Mouse (Mus musculus): ENCODE measurements around the gene Armc12. TPM values are rescaled to one million over a fixed set of nuclear protein-coding genes. Genes with fewer than 3 reads are reported as not detected.

The Armc12 gene
- polyA plus RNA-seq, 1 experiment from 2014 or later = not detected

GRCm38 (mm10) chr17:28524009-28524695 lies 6.5 kb upstream of the Armc12 start:
- no peak overlapping the region for H3K27ac ChIP-seq
- DNase-seq (ENCODE audit: low spot score) (no peak), ATAC-seq (ENCODE audit: low FRiP score) (no peak)
- H3K9ac ChIP-seq = no peak overlapping the region
- H3K4me2 ChIP-seq (replicated peaks) = peak overlapping the region; percentile 86; the same call in 1 of the 2 replicates
- peaks cover 16% of the 10 kb centered on the region; the same call in 1 of the 2 replicates for H3K27me3 ChIP-seq (ENCODE audit: control insufficient read depth, insufficient read depth, low read length)
- H3K4me3 ChIP-seq (replicated peaks; ENCODE audit: low read length) = peak overlapping the region; percentile 64; the same call in 1 of the 2 replicates
- WGBS = 87% methylated on average over 23 of the region's 23 CpGs
- no peaks in the 10 kb centered on the region for H3K9me3 ChIP-seq (ENCODE audit: control insufficient read depth, low read length)
- no peaks in the 10 kb centered on the region for H3K36me3 ChIP-seq (replicated peaks; ENCODE audit: control insufficient read depth, insufficient read depth)
- peaks cover 8% of the 10 kb centered on the region; the same call in 1 of the 2 replicates for H3K4me1 ChIP-seq (replicated peaks; ENCODE audit: control insufficient read depth, insufficient read depth, low read length)

- no peak for DNase-seq (ENCODE audit: low spot score)
- H3K36me3 ChIP-seq (replicated peaks; ENCODE audit: control insufficient read depth, insufficient read depth) = no peaks in the 10 kb centered on the region
- H3K4me2 ChIP-seq (replicated peaks) = no peak overlapping the region
- no peak overlapping the region for H3K27ac ChIP-seq
- no peak for ATAC-seq (ENCODE audit: low FRiP score)
- peaks cover 15% of the 10 kb centered on the region; the same call in 1 of the 2 replicates for H3K27me3 ChIP-seq (ENCODE audit: control insufficient read depth, insufficient read depth, low read length)
- H3K9me3 ChIP-seq (ENCODE audit: control insufficient read depth, low read length) = no peaks in the 10 kb centered on the region
- H3K4me1 ChIP-seq (replicated peaks; ENCODE audit: control insufficient read depth, insufficient read depth, low read length) = peaks cover 8% of the 10 kb centered on the region; the same call in 1 of the 2 replicates
- WGBS = 73% methylated on average over 4 of the region's 4 CpGs
- no peak overlapping the region for H3K4me3 ChIP-seq (replicated peaks; ENCODE audit: low read length)
- no peak overlapping the region for H3K9ac ChIP-seq
These were observed 5.7 kb upstream of the Armc12 start for GRCm38 (mm10) chr17:28524831-28525430.

- Histone ChIP-seq H3K27ac (no peak overlapping the region), H3K9me3 (ENCODE audit: control insufficient read depth, low read length) (no peaks in the 10 kb centered on the region), H3K4me1 (replicated peaks; ENCODE audit: control insufficient read depth, insufficient read depth, low read length) (no peaks in the 10 kb centered on the region), H3K27me3 (ENCODE audit: control insufficient read depth, insufficient read depth, low read length) (no peaks in the 10 kb centered on the region), H3K36me3 (replicated peaks; ENCODE audit: control insufficient read depth, insufficient read depth) (no peaks in the 10 kb centered on the region), H3K4me2 (replicated peaks) (peak overlapping the region; percentile 22; the same call in 1 of the 2 replicates), H3K9ac (no peak overlapping the region), H3K4me3 (replicated peaks; ENCODE audit: low read length) (no peak overlapping the region)
- WGBS = 51% methylated on average over 12 of the region's 12 CpGs
- ATAC-seq (ENCODE audit: low FRiP score) (no peak), DNase-seq (ENCODE audit: low spot score) (no peak)
These were observed 3.2 kb upstream of the Armc12 start for GRCm38 (mm10) chr17:28527184-28528042.

- H3K27ac ChIP-seq = no peak overlapping the region
- H3K9ac ChIP-seq = no peak overlapping the region
- 0 out of 2 replicates have a peak, but pooled peaks have one; percentile 47 for ATAC-seq (ENCODE audit: low FRiP score)
These were observed 2.6 kb upstream of the Armc12 start for GRCm38 (mm10) chr17:28528043-28528351.

DNA sequence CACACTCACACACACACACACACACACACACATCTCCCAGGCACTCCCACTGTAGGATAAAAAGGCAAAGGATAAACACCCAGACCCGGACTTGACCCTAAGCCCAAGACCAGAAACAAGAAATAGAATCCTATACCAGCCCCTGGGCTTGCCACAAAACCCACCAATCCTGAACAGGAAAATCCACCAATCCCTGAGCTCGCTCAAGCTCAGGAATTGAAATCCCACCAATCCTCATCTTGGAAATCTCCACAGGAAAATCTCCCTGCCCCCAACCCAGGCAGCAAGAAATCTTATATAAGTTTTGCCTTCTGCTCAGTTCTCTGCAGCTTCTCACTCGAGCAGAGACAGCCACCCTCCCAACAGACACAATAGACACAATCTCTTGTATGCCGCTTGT lies 1.5 kb upstream of the Armc12 start:
- no peak for DNase-seq (ENCODE audit: low spot score)
- WGBS = 72% methylated on average over 4 of the region's 4 CpGs
- Histone ChIP-seq H3K36me3 (replicated peaks; ENCODE audit: control insufficient read depth, insufficient read depth) (no peaks in the 10 kb centered on the region), H3K4me2 (replicated peaks) (no peak overlapping the region), H3K4me1 (replicated peaks; ENCODE audit: control insufficient read depth, insufficient read depth, low read length) (no peaks in the 10 kb centered on the region), H3K27ac (no peak overlapping the region), H3K27me3 (ENCODE audit: control insufficient read depth, insufficient read depth, low read length) (no peaks in the 10 kb centered on the region), H3K9me3 (ENCODE audit: control insufficient read depth, low read length) (no peaks in the 10 kb centered on the region), H3K4me3 (replicated peaks; ENCODE audit: low read length) (no peak overlapping the region), H3K9ac (no peak overlapping the region)
- no peak for ATAC-seq (ENCODE audit: low FRiP score)

More at GRCm38 (mm10) chr17:28528043-28528351, 2.6 kb upstream of the Armc12 start:
- no peaks in the 10 kb centered on the region for H3K4me1 ChIP-seq (replicated peaks; ENCODE audit: control insufficient read depth, insufficient read depth, low read length)
- 5% methylated on average over 6 of the region's 6 CpGs for WGBS
- no peaks in the 10 kb centered on the region for H3K27me3 ChIP-seq (ENCODE audit: control insufficient read depth, insufficient read depth, low read length)
- peak; percentile 91 for DNase-seq (ENCODE audit: low spot score)
- H3K36me3 ChIP-seq (replicated peaks; ENCODE audit: control insufficient read depth, insufficient read depth) = no peaks in the 10 kb centered on the region
- H3K9me3 ChIP-seq (ENCODE audit: control insufficient read depth, low read length) = no peaks in the 10 kb centered on the region
- no peak overlapping the region for H3K4me3 ChIP-seq (replicated peaks; ENCODE audit: low read length)
- H3K4me2 ChIP-seq (replicated peaks) = peak overlapping the region; percentile 22; the same call in 1 of the 2 replicates

DNA sequence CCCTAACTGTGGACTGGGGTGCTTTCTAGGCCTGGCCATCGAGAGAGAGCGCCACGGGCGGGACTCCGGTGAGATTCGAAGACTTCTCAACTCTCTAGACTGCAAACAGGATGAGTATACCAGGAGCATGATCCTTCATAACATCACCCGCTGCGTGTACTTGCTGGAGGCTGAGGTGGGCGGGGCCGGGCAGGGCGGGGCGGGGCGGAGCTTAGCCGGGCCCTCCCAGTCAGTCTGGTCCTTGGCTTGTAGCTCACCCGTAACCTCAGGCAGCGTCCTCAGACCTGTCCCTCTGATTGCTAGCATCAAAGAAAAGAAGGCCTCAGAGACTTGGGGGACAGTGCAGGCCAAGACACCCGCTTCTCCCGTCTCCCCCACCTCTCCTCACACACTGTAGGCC lies 1.3 kb downstream of the Armc12 start:
- no peaks in the 10 kb centered on the region for H3K36me3 ChIP-seq (replicated peaks; ENCODE audit: control insufficient read depth, insufficient read depth)
- no peak overlapping the region for H3K9ac ChIP-seq
- no peak overlapping the region for H3K27ac ChIP-seq
- H3K4me1 ChIP-seq (replicated peaks; ENCODE audit: control insufficient read depth, insufficient read depth, low read length) = no peaks in the 10 kb centered on the region
- DNase-seq (ENCODE audit: low spot score) = no peak
- WGBS = 13% methylated on average over 18 of the region's 18 CpGs
- ATAC-seq (ENCODE audit: low FRiP score) = no peak
- no peak overlapping the region for H3K4me2 ChIP-seq (replicated peaks)
- no peaks in the 10 kb centered on the region for H3K9me3 ChIP-seq (ENCODE audit: control insufficient read depth, low read length)
- H3K4me3 ChIP-seq (replicated peaks; ENCODE audit: low read length) = no peak overlapping the region
- no peaks in the 10 kb centered on the region for H3K27me3 ChIP-seq (ENCODE audit: control insufficient read depth, insufficient read depth, low read length)

- ATAC-seq (ENCODE audit: low FRiP score) (no peak), DNase-seq (ENCODE audit: low spot score) (no peak)
These were observed 2.0 kb downstream of the Armc12 start for GRCm38 (mm10) chr17:28532557-28532956.

GRCm38 (mm10) chr17:28533327-28533726 lies 2.7 kb downstream of the Armc12 start:
- no peaks in the 10 kb centered on the region for H3K27me3 ChIP-seq (ENCODE audit: control insufficient read depth, insufficient read depth, low read length)
- H3K27ac ChIP-seq = no peak overlapping the region
- WGBS = 90% methylated on average over 13 of the region's 13 CpGs
- H3K4me2 ChIP-seq (replicated peaks) = no peak overlapping the region
- H3K4me3 ChIP-seq (replicated peaks; ENCODE audit: low read length) = no peak overlapping the region
- DNase-seq (ENCODE audit: low spot score) (no peak), ATAC-seq (ENCODE audit: low FRiP score) (no peak)
- no peaks in the 10 kb centered on the region for H3K9me3 ChIP-seq (ENCODE audit: control insufficient read depth, low read length)
- no peak overlapping the region for H3K9ac ChIP-seq
- no peaks in the 10 kb centered on the region for H3K36me3 ChIP-seq (replicated peaks; ENCODE audit: control insufficient read depth, insufficient read depth)
- H3K4me1 ChIP-seq (replicated peaks; ENCODE audit: control insufficient read depth, insufficient read depth, low read length) = no peaks in the 10 kb centered on the region

More at GRCm38 (mm10) chr17:28532557-28532956, 2.0 kb downstream of the Armc12 start:
- no peaks in the 10 kb centered on the region for H3K9me3 ChIP-seq (ENCODE audit: control insufficient read depth, low read length)
- no peak overlapping the region for H3K9ac ChIP-seq
- H3K36me3 ChIP-seq (replicated peaks; ENCODE audit: control insufficient read depth, insufficient read depth) = no peaks in the 10 kb centered on the region
- no peak overlapping the region for H3K4me2 ChIP-seq (replicated peaks)
- no peaks in the 10 kb centered on the region for H3K4me1 ChIP-seq (replicated peaks; ENCODE audit: control insufficient read depth, insufficient read depth, low read length)
- no peak overlapping the region for H3K27ac ChIP-seq
- H3K4me3 ChIP-seq (replicated peaks; ENCODE audit: low read length) = no peak overlapping the region
- H3K27me3 ChIP-seq (ENCODE audit: control insufficient read depth, insufficient read depth, low read length) = no peaks in the 10 kb centered on the region
- 87% methylated on average over 7 of the region's 7 CpGs for WGBS

- WGBS = 47% methylated on average over 12 of the region's 12 CpGs
- Histone ChIP-seq H3K9ac (no peak overlapping the region), H3K4me2 (replicated peaks) (no peak overlapping the region), H3K27ac (no peak overlapping the region), H3K9me3 (ENCODE audit: control insufficient read depth, low read length) (no peaks in the 10 kb centered on the region; the same call in 1 of the 2 replicates), H3K36me3 (replicated peaks; ENCODE audit: control insufficient read depth, insufficient read depth) (no peaks in the 10 kb centered on the region), H3K4me3 (replicated peaks; ENCODE audit: low read length) (no peak overlapping the region), H3K27me3 (ENCODE audit: control insufficient read depth, insufficient read depth, low read length) (no peaks in the 10 kb centered on the region), H3K4me1 (replicated peaks; ENCODE audit: control insufficient read depth, insufficient read depth, low read length) (no peaks in the 10 kb centered on the region)
- ATAC-seq (ENCODE audit: low FRiP score) = no peak
- DNase-seq (ENCODE audit: low spot score) = no peak
These were observed 7.3 kb downstream of the Armc12 start for GRCm38 (mm10) chr17:28537881-28538280.

Data from hindbrain, embryonic 14.5 days (tissue).